Mouse (Mus musculus): ENCODE results near the gene Gm527. TPM values are rescaled to one million over a fixed set of nuclear protein-coding genes. Genes with fewer than 3 reads are reported as not detected.
A peak's percentile ranks its signal among the peaks of the same experiment; 100 is the strongest.

The Gm527 gene
- 2.1 and 2.8 TPM in 2 replicates for polyA plus RNA-seq (2015; fragmentation: Nextera tagmentation; extraction: Ambion mirVana)

- Histone ChIP-seq H3K9me3 (no peaks in the 10 kb centered on the region), H3K4me2 (peak within 1 kb of the TSS; percentile 81), H3K27me3 (no peaks in the 10 kb centered on the region; the same call in 1 of the 2 replicates), H3K36me3 (no peaks in the 10 kb centered on the region; the same call in 1 of the 2 replicates), H3K27ac (replicated peaks) (peak within 1 kb of the TSS; percentile 79), H3K4me3 (peak within 1 kb of the TSS; percentile 71), H3K9ac (peak within 1 kb of the TSS; percentile 78), H3K4me1 (replicated peaks) (peaks cover 10% of the 10 kb centered on the region)
- under 1% methylated on average over 79 of the region's 93 CpGs for WGBS
- ATAC-seq (ENCODE audit: low FRiP score, low read depth): peak; percentile 100
These were observed at the start of gene Gm527 for GRCm38 (mm10) chr12:64917578-64918471. TSS of gene Gm527 (plus strand) at chr12:64917906.

- no peak for ATAC-seq (ENCODE audit: low FRiP score, low read depth)
- no peaks in the 10 kb centered on the region for H3K27me3 ChIP-seq
- WGBS: 53% methylated on average over 4 of the region's 4 CpGs
These were observed 46.6 kb upstream of the Gm527 start for GRCm38 (mm10) chr12:64871103-64871502.

GRCm38 (mm10) chr12:64897060-64897730 lies 20.5 kb upstream of the Gm527 start:
- H3K4me3 ChIP-seq: no peak overlapping the region
- no peaks in the 10 kb centered on the region for H3K9me3 ChIP-seq
- no peaks in the 10 kb centered on the region for H3K36me3 ChIP-seq
- H3K4me1 ChIP-seq (replicated peaks): peaks cover 2% of the 10 kb centered on the region; the same call in 1 of the 2 replicates
- H3K9ac ChIP-seq: no peak overlapping the region
- H3K4me2 ChIP-seq: no peak overlapping the region
- 42% methylated on average over 4 of the region's 4 CpGs for WGBS
- peak; percentile 84 for ATAC-seq (ENCODE audit: low FRiP score, low read depth)
- no peaks in the 10 kb centered on the region for H3K27me3 ChIP-seq
- no peak overlapping the region for H3K27ac ChIP-seq (replicated peaks)

More at GRCm38 (mm10) chr12:64871103-64871502, 46.6 kb upstream of the Gm527 start:
- H3K4me2 ChIP-seq: no peak overlapping the region
- H3K27ac ChIP-seq (replicated peaks): no peak overlapping the region
- no peak overlapping the region for H3K4me3 ChIP-seq
- H3K9me3 ChIP-seq: no peaks in the 10 kb centered on the region
- H3K4me1 ChIP-seq (replicated peaks): no peaks in the 10 kb centered on the region
- H3K9ac ChIP-seq: no peak overlapping the region
- H3K36me3 ChIP-seq: no peaks in the 10 kb centered on the region

GRCm38 (mm10) chr12:64902506-64902905 lies 15.2 kb upstream of the Gm527 start:
- Histone ChIP-seq H3K4me2 (no peak overlapping the region), H3K36me3 (no peaks in the 10 kb centered on the region), H3K9ac (no peak overlapping the region), H3K27ac (replicated peaks) (no peak overlapping the region; the same call in 1 of the 2 replicates), H3K4me3 (no peak overlapping the region), H3K4me1 (replicated peaks) (peaks cover 7% of the 10 kb centered on the region; the same call in 1 of the 2 replicates), H3K9me3 (no peaks in the 10 kb centered on the region), H3K27me3 (no peaks in the 10 kb centered on the region)
- 37% methylated on average over 8 of the region's 8 CpGs for WGBS
- peak; percentile 68 for ATAC-seq (ENCODE audit: low FRiP score, low read depth)

- H3K4me3 ChIP-seq: no peak overlapping the region
- no peak overlapping the region for H3K9ac ChIP-seq
- H3K27ac ChIP-seq (replicated peaks): no peak overlapping the region; the same call in 1 of the 2 replicates
- H3K4me1 ChIP-seq (replicated peaks): peaks cover 7% of the 10 kb centered on the region; the same call in 1 of the 2 replicates
- no peak for ATAC-seq (ENCODE audit: low FRiP score, low read depth)
- H3K9me3 ChIP-seq: no peaks in the 10 kb centered on the region
- no peaks in the 10 kb centered on the region for H3K36me3 ChIP-seq
- H3K27me3 ChIP-seq: no peaks in the 10 kb centered on the region
- H3K4me2 ChIP-seq: no peak overlapping the region
- 63% methylated on average over 8 of the region's 8 CpGs for WGBS
These were observed 14.5 kb upstream of the Gm527 start for GRCm38 (mm10) chr12:64903186-64903585.

GRCm38 (mm10) chr12:64912996-64913395 lies 4.7 kb upstream of the Gm527 start:
- Histone ChIP-seq H3K4me2 (no peak overlapping the region), H3K9ac (no peak overlapping the region), H3K27ac (replicated peaks) (no peak overlapping the region), H3K27me3 (no peaks in the 10 kb centered on the region; the same call in 1 of the 2 replicates), H3K4me1 (replicated peaks) (no peaks in the 10 kb centered on the region), H3K36me3 (no peaks in the 10 kb centered on the region), H3K9me3 (no peaks in the 10 kb centered on the region), H3K4me3 (no peak overlapping the region)
- WGBS: 68% methylated on average over 6 of the region's 6 CpGs
- no peak for ATAC-seq (ENCODE audit: low FRiP score, low read depth)

- H3K36me3 ChIP-seq: no peaks in the 10 kb centered on the region
- H3K27ac ChIP-seq (replicated peaks): no peak overlapping the region
- H3K9me3 ChIP-seq: no peaks in the 10 kb centered on the region
- H3K4me2 ChIP-seq: peak overlapping the region; percentile 81; the same call in 1 of the 2 replicates
- no peak overlapping the region for H3K9ac ChIP-seq
- no peaks in the 10 kb centered on the region; the same call in 1 of the 2 replicates for H3K27me3 ChIP-seq
- no peak overlapping the region; the same call in 1 of the 2 replicates for H3K4me3 ChIP-seq
- no peak for ATAC-seq (ENCODE audit: low FRiP score, low read depth)
- H3K4me1 ChIP-seq (replicated peaks): peaks cover 10% of the 10 kb centered on the region
These were observed 971 bp upstream of the Gm527 start for GRCm38 (mm10) chr12:64916735-64917134.

- WGBS: 90% methylated on average over 2 of the region's 2 CpGs
- no peaks in the 10 kb centered on the region for H3K4me1 ChIP-seq (replicated peaks)
- no peak overlapping the region for H3K4me2 ChIP-seq
- no peak overlapping the region for H3K4me3 ChIP-seq
- peaks cover 9% of the 10 kb centered on the region; the same call in 1 of the 2 replicates for H3K36me3 ChIP-seq
- no peaks in the 10 kb centered on the region for H3K9me3 ChIP-seq
- no peak for ATAC-seq (ENCODE audit: low FRiP score, low read depth)
- no peak overlapping the region for H3K27ac ChIP-seq (replicated peaks)
- H3K9ac ChIP-seq: no peak overlapping the region
- no peaks in the 10 kb centered on the region for H3K27me3 ChIP-seq
These were observed 19.8 kb downstream of the Gm527 start for GRCm38 (mm10) chr12:64937493-64937892.

GRCm38 (mm10) chr12:64964560-64964959 lies 46.9 kb downstream of the Gm527 start:
- no peaks in the 10 kb centered on the region for H3K9me3 ChIP-seq
- H3K27me3 ChIP-seq: no peaks in the 10 kb centered on the region
- H3K27ac ChIP-seq (replicated peaks): peak overlapping the region; percentile 66; the same call in 1 of the 2 replicates
- 23% methylated on average over 4 of the region's 4 CpGs for WGBS
- peak overlapping the region; percentile 92 for H3K4me2 ChIP-seq
- H3K9ac ChIP-seq: peak overlapping the region; percentile 56
- peaks cover 42% of the 10 kb centered on the region for H3K4me1 ChIP-seq (replicated peaks)
- peak overlapping the region; percentile 86 for H3K4me3 ChIP-seq
- ATAC-seq (ENCODE audit: low FRiP score, low read depth): no peak
- no peaks in the 10 kb centered on the region for H3K36me3 ChIP-seq

- Histone ChIP-seq H3K27ac (replicated peaks) (peak within 1 kb of the TSS; percentile 88), H3K36me3 (no peaks in the 10 kb centered on the region), H3K4me3 (peak within 1 kb of the TSS; percentile 86), H3K4me2 (peak within 1 kb of the TSS; percentile 92), H3K9me3 (no peaks in the 10 kb centered on the region), H3K27me3 (no peaks in the 10 kb centered on the region), H3K9ac (peak within 1 kb of the TSS; percentile 77), H3K4me1 (replicated peaks) (peaks cover 50% of the 10 kb centered on the region)
- ATAC-seq (ENCODE audit: low FRiP score, low read depth): peak; percentile 100
- under 1% methylated on average over 45 of the region's 45 CpGs for WGBS
These were observed 47.7 kb downstream of the Gm527 start, which contains the start of the genes Klhl28 and Togaram1 for GRCm38 (mm10) chr12:64965124-64966026. TSS of gene Klhl28 (minus strand) at chr12:64965534. TSS of gene Togaram1 (plus strand) at chr12:64965804.

GRCm38 (mm10) chr12:64966101-64966631 lies 48.5 kb downstream of the Gm527 start:
- WGBS: under 1% methylated on average over 43 of the region's 44 CpGs
- ATAC-seq (ENCODE audit: low FRiP score, low read depth): no peak; the same call in none of the 2 replicates
- H3K4me1 ChIP-seq (replicated peaks): peaks cover 58% of the 10 kb centered on the region

More at GRCm38 (mm10) chr12:64966101-64966631, 48.5 kb downstream of the Gm527 start:
- Histone ChIP-seq H3K4me3 (peak overlapping the region; percentile 86), H3K9me3 (no peaks in the 10 kb centered on the region), H3K36me3 (no peaks in the 10 kb centered on the region), H3K9ac (peak overlapping the region; percentile 77), H3K4me2 (peak overlapping the region; percentile 92), H3K27ac (replicated peaks) (peak overlapping the region; percentile 88), H3K27me3 (no peaks in the 10 kb centered on the region)

All from hindbrain, embryonic 15.5 days (tissue).